In the genomic region with DNA sequence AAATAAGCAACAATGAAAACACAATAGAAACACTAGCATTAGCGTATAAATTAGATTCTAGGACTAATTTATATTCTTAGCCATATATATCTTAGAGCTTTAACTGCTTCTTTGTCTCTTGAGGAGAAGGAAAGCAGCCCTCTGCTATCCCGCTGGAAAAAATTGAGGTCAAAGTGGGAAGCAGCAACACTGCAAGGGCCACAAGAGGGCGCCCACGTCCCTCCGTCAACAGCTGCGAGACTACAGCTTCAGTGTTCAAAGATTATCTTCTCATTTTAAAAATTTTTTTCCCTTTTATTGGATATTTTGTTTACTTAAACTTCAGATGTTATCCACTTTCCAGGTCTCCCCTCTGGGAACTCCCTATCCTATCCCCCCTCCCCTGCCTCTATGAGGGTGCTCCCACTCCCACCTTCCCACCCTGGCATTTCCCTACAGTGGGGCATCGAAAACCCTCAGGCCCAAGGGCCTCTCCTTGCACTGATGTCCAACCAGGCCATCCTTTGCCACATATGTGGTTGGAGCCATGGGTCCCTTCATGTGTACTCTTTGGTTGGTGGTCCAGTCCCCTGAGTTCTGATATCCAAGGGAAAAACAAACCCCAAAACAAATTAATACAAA, we compare ENCODE assay signal across 8 mouse cellular contexts. TPM values are rescaled to one million over a fixed set of nuclear protein-coding genes. Genes with fewer than 3 reads are reported as not detected.
DNase-seq lines count a peak whose midpoint lies in the region; ATAC-seq and TF ChIP-seq lines count a peak whose summit lies in the region.

No protein-coding gene starts in this region.

- no peak overlapping the region for H3K27ac ChIP-seq in kidney, adult 2 months (ENCODE audit: insufficient read depth, low read depth, low read length)
- H3K27ac ChIP-seq in kidney, embryonic 15.5 days = no peak overlapping the region
- H3K27ac ChIP-seq in forebrain, embryonic 14.5 days (ENCODE audit: low read depth, low read length) = no peak overlapping the region
- H3K27ac ChIP-seq in limb, embryonic 13.5 days = no peak overlapping the region

- peak; percentile 93 for TF ChIP-seq CTCF in kidney, adult 2 months (conservative IDR thresholded peaks at IDR 0.05; ENCODE audit: insufficient read depth, insufficient read length, low read depth, low read length)

- H3K4me2 ChIP-seq in kidney, embryonic 15.5 days = no peak overlapping the region
- no peak overlapping the region for H3K4me2 ChIP-seq in forebrain, embryonic 14.5 days (ENCODE audit: low read length)
- H3K4me2 ChIP-seq in limb, embryonic 13.5 days (replicated peaks) = no peak overlapping the region

- ATAC-seq in kidney, embryonic 15.5 days (replicated peaks; ENCODE audit: low FRiP score) = no peak; the same call in 1 of the 2 replicates
- ATAC-seq in forebrain, embryonic 14.5 days = peak; percentile 64
- ATAC-seq in inflammation-experienced regulatory T-cells, adult 6 months = peak; percentile 28
- peak; percentile 30; the same call in 1 of the 2 replicates for ATAC-seq in limb, embryonic 13.5 days (ENCODE audit: low FRiP score, low read depth)

- no peaks in the 10 kb centered on the region for H3K4me1 ChIP-seq in kidney, adult 2 months (ENCODE audit: control insufficient read depth, insufficient read depth, low read length)
- peaks cover 10% of the 10 kb centered on the region for H3K4me1 ChIP-seq in kidney, embryonic 15.5 days
- H3K4me1 ChIP-seq in forebrain, embryonic 14.5 days (ENCODE audit: control insufficient read depth, insufficient read depth, low read length) = peaks cover 5% of the 10 kb centered on the region
- H3K4me1 ChIP-seq in limb, embryonic 13.5 days = peaks cover 43% of the 10 kb centered on the region

- H3K9me3 ChIP-seq in kidney, embryonic 15.5 days (replicated peaks) = no peaks in the 10 kb centered on the region
- H3K9me3 ChIP-seq in forebrain, embryonic 14.5 days (replicated peaks; ENCODE audit: control insufficient read depth, low read length) = no peaks in the 10 kb centered on the region
- H3K9me3 ChIP-seq in limb, embryonic 13.5 days = no peaks in the 10 kb centered on the region

- no peaks in the 10 kb centered on the region for H3K27me3 ChIP-seq in kidney, adult 2 months (replicated peaks; ENCODE audit: control insufficient read depth, insufficient read depth, low read length)
- no peaks in the 10 kb centered on the region for H3K27me3 ChIP-seq in kidney, embryonic 15.5 days
- no peaks in the 10 kb centered on the region for H3K27me3 ChIP-seq in forebrain, embryonic 14.5 days (replicated peaks; ENCODE audit: control insufficient read depth, insufficient read depth, low read length)
- H3K27me3 ChIP-seq in limb, embryonic 13.5 days = no peaks in the 10 kb centered on the region

- 16% methylated on average over 7 of the region's 7 CpGs for WGBS in kidney, adult 2 months
- 16% methylated on average over 7 of the region's 7 CpGs for WGBS in kidney, embryonic 15.5 days
- 10% methylated on average over 7 of the region's 7 CpGs for WGBS in forebrain, embryonic 14.5 days
- 15% methylated on average over 7 of the region's 7 CpGs for WGBS in limb, embryonic 13.5 days

- no peaks in the 10 kb centered on the region for H3K36me3 ChIP-seq in kidney, adult 2 months (ENCODE audit: control insufficient read depth, insufficient read depth, low read length)
- H3K36me3 ChIP-seq in kidney, embryonic 15.5 days = no peaks in the 10 kb centered on the region
- H3K36me3 ChIP-seq in forebrain, embryonic 14.5 days (ENCODE audit: control insufficient read depth, insufficient read depth, low read length) = peaks cover 16% of the 10 kb centered on the region
- peaks cover 6% of the 10 kb centered on the region; the same call in 1 of the 2 replicates for H3K36me3 ChIP-seq in limb, embryonic 13.5 days

- no peak overlapping the region for H3K4me3 ChIP-seq in kidney, adult 2 months (ENCODE audit: insufficient read depth, low read depth, low read length)
- no peak overlapping the region for H3K4me3 ChIP-seq in kidney, embryonic 15.5 days (replicated peaks)
- H3K4me3 ChIP-seq in forebrain, embryonic 14.5 days (ENCODE audit: low read depth, low read length) = no peak overlapping the region
- H3K4me3 ChIP-seq in limb, embryonic 13.5 days = no peak overlapping the region

- TF ChIP-seq POLR2A in kidney, adult 2 months (IDR thresholded peaks at IDR 0.05; ENCODE audit: low read depth, low read length) = no peak

- no peak overlapping the region for H3K9ac ChIP-seq in kidney, embryonic 15.5 days
- no peak overlapping the region for H3K9ac ChIP-seq in forebrain, embryonic 14.5 days (ENCODE audit: low read length)
- no peak overlapping the region for H3K9ac ChIP-seq in limb, embryonic 13.5 days

- peak; percentile 77 for DNase-seq in kidney, adult 2 months
- peak; percentile 68 for DNase-seq in c-Kit-positive CD71-positive TER-119-positive erythroid progenitor cells, embryonic 14.5 days (ENCODE audit: low spot score)
- peak; percentile 89 for DNase-seq in forebrain, embryonic 14.5 days (ENCODE audit: low spot score)
- DNase-seq in neural tube, embryonic 10.5 days (ENCODE audit: extremely low spot score, low spot score) = peak; percentile 78
- DNase-seq in thymus, postnatal 0 days (ENCODE audit: low spot score) = peak; percentile 66

RNA-seq across cellular contexts. Expression of gene Arfgap2, which starts 21.2 kb away (rescaled TPM):
- polyA plus RNA-seq in kidney, adult 2 months (2012; rRNA removed) = 32.7 and 38.4 TPM in 2 replicates
- polyA plus RNA-seq in kidney, embryonic 15.5 days (2015; fragmentation: Nextera tagmentation; extraction: Ambion mirVana) = 86.6 and 92.2 TPM in 2 replicates
- 72.9 and 76.4 TPM in 2 replicates for polyA plus RNA-seq in forebrain, embryonic 14.5 days (2014; fragmentation: Nextera tagmentation; extraction: Ambion mirVana)
- polyA plus RNA-seq in inflammation-experienced regulatory T-cells, adult 6 months (2017; shearing (Covaris generic)) = 10 to 100 TPM; 73.7 to 97.8 (median 96.2) TPM
- polyA plus RNA-seq in limb, embryonic 13.5 days (2015; fragmentation: Nextera tagmentation; extraction: Ambion mirVana) = 89.0 and 91.6 TPM in 2 replicates
- polyA plus RNA-seq in thymus, postnatal 0 days (2015; fragmentation: Nextera tagmentation; extraction: Ambion mirVana) = 95.7 and 99.8 TPM in 2 replicates

RNA-seq across cellular contexts. Expression of gene Pacsin3, which starts 30.2 kb away (rescaled TPM):
- polyA plus RNA-seq in kidney, adult 2 months (2012; rRNA removed) = 30.2 and 33.3 TPM in 2 replicates
- 39.9 and 40.3 TPM in 2 replicates for polyA plus RNA-seq in kidney, embryonic 15.5 days (2015; fragmentation: Nextera tagmentation; extraction: Ambion mirVana)
- polyA plus RNA-seq in forebrain, embryonic 14.5 days (2014; fragmentation: Nextera tagmentation; extraction: Ambion mirVana) = 16.9 and 19.1 TPM in 2 replicates
- under 1 TPM in 1 of 3 experiments, not detected in 2; 0.98 TPM for polyA plus RNA-seq in inflammation-experienced regulatory T-cells, adult 6 months (2017; shearing (Covaris generic))
- polyA plus RNA-seq in limb, embryonic 13.5 days (2015; fragmentation: Nextera tagmentation; extraction: Ambion mirVana) = 44.8 and 47.4 TPM in 2 replicates
- polyA plus RNA-seq in thymus, postnatal 0 days (2015; fragmentation: Nextera tagmentation; extraction: Ambion mirVana) = 4.3 and 5.9 TPM in 2 replicates

RNA-seq across cellular contexts. Expression of gene Ddb2, which starts 49.2 kb away (rescaled TPM):
- polyA plus RNA-seq in kidney, adult 2 months (2012; rRNA removed) = 11.5 and 11.7 TPM in 2 replicates
- polyA plus RNA-seq in kidney, embryonic 15.5 days (2015; fragmentation: Nextera tagmentation; extraction: Ambion mirVana) = 16.2 and 17.0 TPM in 2 replicates
- 9.4 and 9.9 TPM in 2 replicates for polyA plus RNA-seq in forebrain, embryonic 14.5 days (2014; fragmentation: Nextera tagmentation; extraction: Ambion mirVana)
- 10 to 100 TPM; 56.2 to 82.8 (median 75.2) TPM for polyA plus RNA-seq in inflammation-experienced regulatory T-cells, adult 6 months (2017; shearing (Covaris generic))
- polyA plus RNA-seq in limb, embryonic 13.5 days (2015; fragmentation: Nextera tagmentation; extraction: Ambion mirVana) = 23.6 and 26.7 TPM in 2 replicates
- 33.7 and 35.8 TPM in 2 replicates for polyA plus RNA-seq in thymus, postnatal 0 days (2015; fragmentation: Nextera tagmentation; extraction: Ambion mirVana)
